In genomic region chr2:128374926-128375325, GRCm38 (mm10) we compare ENCODE assay signal across 30 mouse cellular contexts.
"Had no signal": no experiment of that assay in that cellular context is flagged by ENCODE, and none has a peak within 500 bp of the region (broad histone marks: within the 10 kb centered on the region; RNA-seq: fewer than 3 reads in every experiment).

No protein-coding gene starts in this region.

- H3K9me3 ChIP-seq: limb, embryonic 12.5 days; limb, embryonic 13.5 days; limb, embryonic 15.5 days; liver, embryonic 12.5 days; liver, embryonic 13.5 days; liver, embryonic 15.5 days; lung, embryonic 15.5 days; megakaryocyte, embryonic 14.5 days; midbrain, embryonic 10.5 days; midbrain, embryonic 12.5 days; midbrain, embryonic 13.5 days; midbrain, embryonic 15.5 days had no signal

- H3K9ac ChIP-seq: limb, embryonic 12.5 days; limb, embryonic 13.5 days; limb, embryonic 15.5 days; liver, embryonic 12.5 days; liver, embryonic 13.5 days; liver, embryonic 14.5 days; liver, embryonic 15.5 days; liver, postnatal 0 days; lung, embryonic 14.5 days; lung, embryonic 15.5 days; midbrain, embryonic 12.5 days; midbrain, embryonic 13.5 days; midbrain, embryonic 15.5 days had no signal

- H3K36me3 ChIP-seq: limb, embryonic 12.5 days; limb, embryonic 13.5 days; limb, embryonic 15.5 days; liver, embryonic 12.5 days; liver, embryonic 13.5 days; liver, embryonic 15.5 days; lung, embryonic 15.5 days; midbrain, embryonic 10.5 days; midbrain, embryonic 12.5 days; midbrain, embryonic 13.5 days; midbrain, embryonic 15.5 days had no signal

- H3K4me3 ChIP-seq: left cerebral cortex, adult 2 months; limb, embryonic 12.5 days; limb, embryonic 13.5 days; limb, embryonic 15.5 days; liver, embryonic 12.5 days; liver, embryonic 13.5 days; liver, embryonic 15.5 days; lung, embryonic 15.5 days; midbrain, embryonic 10.5 days; midbrain, embryonic 12.5 days; midbrain, embryonic 13.5 days; midbrain, embryonic 15.5 days; myocyte had no signal

- H3K27me3 ChIP-seq: limb, embryonic 12.5 days; limb, embryonic 13.5 days; limb, embryonic 15.5 days; liver, embryonic 12.5 days; liver, embryonic 13.5 days; liver, embryonic 15.5 days; lung, embryonic 15.5 days; megakaryocyte, embryonic 14.5 days; midbrain, embryonic 12.5 days; midbrain, embryonic 13.5 days; midbrain, embryonic 15.5 days had no signal

- ATAC-seq: liver, embryonic 12.5 days; lung, postnatal 0 days; midbrain, embryonic 13.5 days; midbrain, embryonic 15.5 days; midbrain, embryonic 16.5 days had no signal

- H3K4me1 ChIP-seq: liver, embryonic 12.5 days had no signal

- H3K27ac ChIP-seq: left cerebral cortex, adult 2 months; limb, embryonic 12.5 days; limb, embryonic 13.5 days; limb, embryonic 15.5 days; liver, embryonic 12.5 days; liver, embryonic 13.5 days; liver, embryonic 14.5 days; liver, embryonic 15.5 days; lung, embryonic 15.5 days; midbrain, embryonic 10.5 days; midbrain, embryonic 12.5 days; midbrain, embryonic 13.5 days; midbrain, embryonic 15.5 days had no signal

- H3K4me2 ChIP-seq: limb, embryonic 12.5 days; limb, embryonic 13.5 days; limb, embryonic 15.5 days; liver, embryonic 11.5 days; liver, embryonic 12.5 days; liver, embryonic 13.5 days; liver, embryonic 15.5 days; lung, embryonic 14.5 days; lung, embryonic 15.5 days; midbrain, embryonic 11.5 days; midbrain, embryonic 12.5 days; midbrain, embryonic 13.5 days; midbrain, embryonic 15.5 days had no signal

- DNase-seq: left cerebral cortex, postnatal 4 days; liver; liver, embryonic 13.5 days; liver, postnatal 0 days; lung, adult 18-20 months; lung, adult 2 months; lung, embryonic 14.5 days; lung, postnatal 10 days; lung, postnatal 14 days; lung, postnatal 36 days; lung, postnatal 4 days; midbrain, embryonic 14.5 days had no signal
